ENCODE assay signal across 8 mouse cellular contexts in the genomic region with DNA sequence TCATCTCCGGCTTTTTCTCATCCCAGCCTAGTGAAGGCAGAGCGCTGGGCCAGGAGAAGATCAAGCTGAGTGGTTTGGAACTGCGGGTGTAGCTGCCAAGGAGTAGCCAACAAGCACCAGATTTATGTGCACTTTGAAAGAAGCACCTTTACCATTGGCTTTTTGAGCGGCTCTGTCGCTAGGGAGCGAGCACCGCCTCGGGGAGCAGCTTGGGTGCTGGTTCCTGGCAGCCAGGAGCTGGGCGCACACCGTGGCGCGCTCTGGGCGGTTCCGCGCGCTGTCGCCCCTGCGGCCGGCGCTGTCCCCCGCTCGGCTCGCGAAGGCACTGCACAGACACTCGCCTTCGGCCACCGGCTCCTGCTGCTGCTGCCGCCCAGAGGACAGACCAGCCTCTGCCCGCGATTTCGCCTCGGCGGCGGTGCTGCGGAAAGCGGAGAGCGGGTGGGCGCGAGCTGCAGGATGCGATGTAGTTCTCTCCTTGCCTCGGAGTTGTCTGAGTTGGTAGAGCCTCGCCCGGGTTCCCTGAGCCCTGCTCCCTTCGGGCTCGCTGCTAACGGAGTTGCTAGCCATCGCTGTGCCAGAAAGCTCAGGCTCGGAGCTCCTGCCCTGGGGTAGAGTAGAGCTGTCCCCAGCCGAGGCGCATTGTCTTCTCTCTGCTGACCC. TPM values are rescaled to one million over a fixed set of nuclear protein-coding genes. Genes with fewer than 3 reads are reported as not detected.
DNase-seq lines count a peak whose midpoint lies in the region; ATAC-seq and TF ChIP-seq lines count a peak whose summit lies in the region.

A gene (plus strand): TSS at position 212 of the 663 bp plus-strand sequence.

- DNase-seq in adrenal gland, postnatal 14 days = peak; percentile 71
- DNase-seq in embryo, embryonic 11 days = peak; percentile 92
- DNase-seq in gastrocnemius, postnatal 25 days = peak; percentile 27
- DNase-seq in hindbrain, postnatal 0 days (ENCODE audit: low spot score) = peak; percentile 91
- peak; percentile 77 for DNase-seq in left cerebral cortex, adult 11 months (ENCODE audit: low spot score)
- peak; percentile 73 for DNase-seq in lung, postnatal 10 days
- DNase-seq in right cerebral cortex, adult 2 months (ENCODE audit: low spot score in 2 of 2) = peak; percentile 80 to 83
- DNase-seq in spleen, postnatal 14 days (ENCODE audit: low spot score in 2 of 2) = no peak

- H3K9me3 ChIP-seq in hindbrain, postnatal 0 days (ENCODE audit: low read length) = no peaks in the 10 kb centered on the region

- no peaks in the 10 kb centered on the region for H3K36me3 ChIP-seq in hindbrain, postnatal 0 days (ENCODE audit: insufficient read depth, low read length)

- H3K4me2 ChIP-seq in hindbrain, postnatal 0 days (ENCODE audit: low read depth, low read length) = peak within 1 kb of the TSS; percentile 60

- H3K9ac ChIP-seq in hindbrain, postnatal 0 days (replicated peaks; ENCODE audit: low read length) = peak within 1 kb of the TSS; percentile 35

- under 1% methylated on average over 46 of the region's 50 CpGs for WGBS in hindbrain, postnatal 0 days

- H3K4me3 ChIP-seq in hindbrain, postnatal 0 days (ENCODE audit: low read length) = peak within 1 kb of the TSS; percentile 57

- peak within 1 kb of the TSS; percentile 28 for H3K27ac ChIP-seq in hindbrain, postnatal 0 days

- no peaks in the 10 kb centered on the region for H3K27me3 ChIP-seq in hindbrain, postnatal 0 days (ENCODE audit: insufficient read depth, low read length)

- peak; percentile 75 for TF ChIP-seq CTCF in hindbrain, postnatal 0 days (IDR thresholded peaks at IDR 0.05; ENCODE audit: low read depth)

- H3K4me1 ChIP-seq in hindbrain, postnatal 0 days (ENCODE audit: insufficient read depth, low read length) = no peaks in the 10 kb centered on the region

- peak; percentile 98 for ATAC-seq in hindbrain, postnatal 0 days

RNA-seq across cellular contexts. Expression of the gene that starts here (rescaled TPM):
- total RNA-seq in adrenal gland, postnatal 14 days (2021) = 2.2 and 2.6 TPM in 2 replicates
- under 1 TPM in 1 of 2 experiments, not detected in 1; 0.13 TPM for total RNA-seq in gastrocnemius, postnatal 25 days (2021)
- total RNA-seq in hindbrain, postnatal 0 days (2014; rRNA removed) = 18.3 and 24.8 TPM in 2 replicates
- 9.8 and 10.7 TPM in 2 replicates for polyA plus RNA-seq in hindbrain, postnatal 0 days (2015; fragmentation: Nextera tagmentation; extraction: Ambion mirVana)

Comparison
In these comparisons a context has a peak if more than half of its experiments do, and no peak if none do; other contexts are left out.
1. Peak in DNase-seq in gastrocnemius, postnatal 25 days; RNA of the gene not detected or under 1 TPM.
2. DNase-seq: peak in adrenal gland, postnatal 14 days (single experiment), embryo, embryonic 11 days (single experiment), hindbrain, postnatal 0 days (single experiment), left cerebral cortex, adult 11 months (single experiment), lung, postnatal 10 days (single experiment) and right cerebral cortex, adult 2 months (2 of 2); none in spleen, postnatal 14 days (0 of 2).